Mouse (Mus musculus): ENCODE data around the gene Try4. TPM values are rescaled to one million over a fixed set of nuclear protein-coding genes. Genes with fewer than 3 reads are reported as not detected.

The Try4 gene
- polyA plus RNA-seq (2017; shearing (Covaris generic)) = not detected

DNA sequence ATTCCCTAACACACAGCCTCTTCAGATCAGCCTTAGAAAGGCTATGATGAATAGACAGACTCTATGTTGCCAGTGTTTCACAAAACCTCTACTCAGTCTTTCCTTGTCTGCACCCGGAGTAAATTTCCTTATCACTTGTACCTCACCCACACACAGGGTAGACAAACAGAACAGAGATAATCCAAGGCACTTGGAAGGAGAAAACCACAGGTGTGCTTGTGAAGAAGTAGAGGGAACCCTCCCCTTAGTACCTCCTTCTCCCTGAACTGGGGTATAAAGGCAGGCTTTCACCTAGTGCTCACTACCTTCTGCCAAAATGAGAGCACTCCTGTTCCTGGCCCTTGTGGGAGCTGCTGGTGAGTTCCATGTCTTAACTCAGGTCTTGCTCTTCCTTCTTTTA is at the start of gene Try4:
Gene Try4 (plus strand): TSS at position 301 of the 400 bp plus-strand sequence.

GRCm38 (mm10) chr6:41316741-41317140 is 14.7 kb downstream of the Try4 start, which contains the start of gene Try5:
TSS of gene Try5 (minus strand) at chr6:41316841.

GRCm38 (mm10) chr6:41353932-41354331 is 51.9 kb downstream of the Try4 start, which contains the start of gene Try10:
TSS of gene Try10 (plus strand) at chr6:41354105.

Other genes with a start within 250 kb of the Try4 start
- not detected for gene Try5, start 14.6 kb downstream of the Try4 start, polyA plus RNA-seq (2017; shearing (Covaris generic))
- gene Try10, start 51.8 kb downstream of the Try4 start, polyA plus RNA-seq (2017; shearing (Covaris generic)) = not detected
- not detected for gene Prss3, start 75.4 kb downstream of the Try4 start, polyA plus RNA-seq (2017; shearing (Covaris generic))
- gene Gm5771, start 90.1 kb downstream of the Try4 start, polyA plus RNA-seq (2017; shearing (Covaris generic)) = not detected
- not detected for gene Gm10334, start 143.9 kb downstream of the Try4 start, polyA plus RNA-seq (2017; shearing (Covaris generic))
- not detected for gene Prss1, start 156.7 kb downstream of the Try4 start, polyA plus RNA-seq (2017; shearing (Covaris generic))
- 1.1 TPM for gene Prss2, start 219.5 kb downstream of the Try4 start, polyA plus RNA-seq (2017; shearing (Covaris generic))

Measured in effector memory CD4-positive, alpha-beta T cell, adult 5 months (primary cell).